Mouse (Mus musculus) stomach, embryonic 14.5 days (tissue): ENCODE data around the gene Tmem246. TPM values are rescaled to one million over a fixed set of nuclear protein-coding genes. Genes with fewer than 3 reads are reported as not detected.
A peak's percentile ranks its signal among the peaks of the same experiment; 100 is the strongest.
"Not testable (repeated sequence)": the region's sequence is repeated elsewhere in the genome, so short reads cannot be mapped to it uniquely, and the experiment has no call there.

Source experiments
- ATAC-seq: fragments of 200-750 bp; cut with Nextera tagmentation; 2 replicates; pipeline ENCODE4 v1.8.0; 2017; ENCODE audit warnings: low read depth, moderate TSS enrichment; ENCODE audit not compliant: insufficient number of reproducible peaks, insufficient read depth, low FRiP score
- H3K27ac ChIP-seq: fragments of 300-500 bp; sonication (generic); 2 replicates; pipeline ENCODE4 v1.5.1; 2014; ENCODE audit warnings: mild to moderate bottlenecking, low read length, moderate library complexity, mixed read lengths
- H3K27me3 ChIP-seq: fragments of 300-500 bp; sonication (generic); 2 replicates; pipeline ENCODE4 v1.6.1; 2014; ENCODE audit warnings: low read length, control low read depth, mixed read lengths; ENCODE audit not compliant: control insufficient read depth, insufficient read depth
- H3K36me3 ChIP-seq: fragments of 300-500 bp; sonication (generic); 2 replicates; pipeline ENCODE4 v1.6.1; 2014; ENCODE audit warnings: mild to moderate bottlenecking, control low read depth, low read length, moderate library complexity, mixed read lengths; ENCODE audit not compliant: control insufficient read depth, insufficient read depth
- H3K4me1 ChIP-seq: fragments of 300-500 bp; sonication (generic); 2 replicates; pipeline ENCODE4 v1.6.1; 2014; ENCODE audit warnings: low read length, control low read depth, mixed read lengths; ENCODE audit not compliant: control insufficient read depth, insufficient read depth
- H3K4me2 ChIP-seq: fragments of 300-500 bp; sonication (generic); replicated peaks from 2 replicates; pipeline ENCODE4 v1.6.1; 2014; ENCODE audit warnings: low read depth, low read length, control low read depth
- H3K4me3 ChIP-seq: fragments of 300-500 bp; sonication (generic); 2 replicates; pipeline ENCODE4 v1.5.1; 2014; ENCODE audit warnings: low read depth, low read length, control low read depth
- H3K9ac ChIP-seq: fragments of 300-500 bp; sonication (generic); replicated peaks from 2 replicates; pipeline ENCODE4 v1.6.1; 2014; ENCODE audit warnings: low read depth, mild to moderate bottlenecking, control low read depth, low read length, moderate library complexity, mixed read lengths
- H3K9me3 ChIP-seq: fragments of 300-500 bp; sonication (generic); 2 replicates; pipeline ENCODE4 v1.6.1; 2016; ENCODE audit warnings: low read depth, low read length, control low read depth; ENCODE audit not compliant: control insufficient read depth
- WGBS: fragments of 180-500 bp; shearing (Covaris S2); extraction: QIAGEN DNeasy Blood & Tissue Kit; methylation state at CpG from one replicate; pipeline ENCODE4 v1.1.7; 2014; 5-methylcytosine and 5-hydroxymethylcytosine counted together
- polyA plus RNA-seq: library from polyadenylated mRNA; unstranded; fragments of >200 nt; fragmentation: Nextera tagmentation; extraction: Ambion mirVana; gene quantifications from 2 replicates; pipeline ENCODE4 v1.2.1, GENCODE M21; 2014

Tmem246 gene
- polyA plus RNA-seq, 1 experiment from 2014 or later, result 30.1 TPM

GRCm38 (mm10) chr4:49623916-49624315 lies 26.2 kb upstream of the Tmem246 start:
- no peak overlapping the region for H3K4me3 ChIP-seq
- no peak overlapping the region for H3K9ac ChIP-seq
- no peaks in the 10 kb centered on the region for H3K9me3 ChIP-seq
- 79% methylated on average over 4 of the region's 4 CpGs for WGBS
- no peaks in the 10 kb centered on the region for H3K36me3 ChIP-seq
- H3K27me3 ChIP-seq, result no peaks in the 10 kb centered on the region
- H3K4me2 ChIP-seq, result no peak overlapping the region
- ATAC-seq, result no peak
- H3K27ac ChIP-seq, result no peak overlapping the region
- H3K4me1 ChIP-seq, result no peaks in the 10 kb centered on the region

GRCm38 (mm10) chr4:49622272-49622671 lies 24.6 kb upstream of the Tmem246 start:
- no peaks in the 10 kb centered on the region for H3K36me3 ChIP-seq
- H3K4me1 ChIP-seq, result no peaks in the 10 kb centered on the region
- 50% methylated on average over 2 of the region's 2 CpGs for WGBS
- H3K4me3 ChIP-seq, result no peak overlapping the region
- H3K9ac ChIP-seq, result no peak overlapping the region
- H3K4me2 ChIP-seq, result no peak overlapping the region
- no peaks in the 10 kb centered on the region for H3K9me3 ChIP-seq
- H3K27me3 ChIP-seq, result no peaks in the 10 kb centered on the region
- ATAC-seq, result peak; percentile 79; the same call in 1 of the 2 replicates
- H3K27ac ChIP-seq, result no peak overlapping the region

GRCm38 (mm10) chr4:49619861-49620260 lies 22.2 kb upstream of the Tmem246 start:
- H3K4me3 ChIP-seq, ATAC-seq, H3K4me1 ChIP-seq, H3K27me3 ChIP-seq, H3K9me3 ChIP-seq, H3K9ac ChIP-seq, H3K36me3 ChIP-seq, H3K27ac ChIP-seq, H3K4me2 ChIP-seq: not testable (repeated sequence)
- 92% methylated on average over 7 of the region's 7 CpGs for whole genome bisulfite sequencing

GRCm38 (mm10) chr4:49616924-49617323 lies 19.2 kb upstream of the Tmem246 start:
- no peak for ATAC-seq
- Histone ChIP-seq H3K4me1 (no peaks in the 10 kb centered on the region), H3K27me3 (no peaks in the 10 kb centered on the region), H3K4me2 (no peak overlapping the region), H3K9ac (no peak overlapping the region), H3K27ac (no peak overlapping the region), H3K9me3 (no peaks in the 10 kb centered on the region), H3K36me3 (no peaks in the 10 kb centered on the region), H3K4me3 (no peak overlapping the region)
- WGBS, result 93% methylated on average over 10 of the region's 10 CpGs

GRCm38 (mm10) chr4:49605459-49605858 lies 7.8 kb upstream of the Tmem246 start:
- no peaks in the 10 kb centered on the region for H3K36me3 ChIP-seq
- 92% methylated on average over 1 of the region's 1 CpGs for WGBS
- no peaks in the 10 kb centered on the region for H3K27me3 ChIP-seq
- H3K4me1 ChIP-seq, result no peaks in the 10 kb centered on the region
- no peaks in the 10 kb centered on the region for H3K9me3 ChIP-seq
- no peak overlapping the region for H3K27ac ChIP-seq
- no peak overlapping the region for H3K9ac ChIP-seq
- H3K4me3 ChIP-seq, result no peak overlapping the region
- no peak overlapping the region for H3K4me2 ChIP-seq
- no peak for ATAC-seq

GRCm38 (mm10) chr4:49604616-49605015 lies 6.9 kb upstream of the Tmem246 start:
- 84% methylated on average over 5 of the region's 5 CpGs for WGBS
- no peaks in the 10 kb centered on the region for H3K36me3 ChIP-seq
- no peak overlapping the region for H3K27ac ChIP-seq
- H3K4me1 ChIP-seq, result no peaks in the 10 kb centered on the region
- H3K27me3 ChIP-seq, result no peaks in the 10 kb centered on the region
- no peak for ATAC-seq
- no peak overlapping the region for H3K4me2 ChIP-seq
- no peaks in the 10 kb centered on the region for H3K9me3 ChIP-seq
- H3K4me3 ChIP-seq, result no peak overlapping the region
- no peak overlapping the region for H3K9ac ChIP-seq

- no peak for ATAC-seq
- Histone ChIP-seq H3K4me3 (no peak overlapping the region), H3K9ac (no peak overlapping the region), H3K36me3 (no peaks in the 10 kb centered on the region), H3K9me3 (no peaks in the 10 kb centered on the region), H3K4me1 (no peaks in the 10 kb centered on the region), H3K27ac (no peak overlapping the region), H3K27me3 (no peaks in the 10 kb centered on the region), H3K4me2 (no peak overlapping the region)
- 65% methylated on average over 1 of the region's 1 CpGs for WGBS
These were observed 6.4 kb upstream of the Tmem246 start for GRCm38 (mm10) chr4:49604016-49604546.

- H3K4me3 ChIP-seq, result no peak overlapping the region
- no peaks in the 10 kb centered on the region for H3K36me3 ChIP-seq
- H3K4me1 ChIP-seq, result no peaks in the 10 kb centered on the region
- H3K27ac ChIP-seq, result no peak overlapping the region
- H3K9ac ChIP-seq, result no peak overlapping the region
- H3K9me3 ChIP-seq, result no peaks in the 10 kb centered on the region
- ATAC-seq, result no peak
- no peaks in the 10 kb centered on the region for H3K27me3 ChIP-seq
- H3K4me2 ChIP-seq, result no peak overlapping the region
- WGBS, result 78% methylated on average over 2 of the region's 2 CpGs
These were observed 5.5 kb upstream of the Tmem246 start for GRCm38 (mm10) chr4:49603161-49603560.

GRCm38 (mm10) chr4:49596846-49597182 lies 862 bp downstream of the Tmem246 start:
- Histone ChIP-seq H3K4me2 (peak overlapping the region; percentile 72), H3K9me3 (no peaks in the 10 kb centered on the region), H3K36me3 (no peaks in the 10 kb centered on the region), H3K27ac (peak overlapping the region; percentile 12; the same call in 1 of the 2 replicates), H3K4me3 (peak overlapping the region; percentile 60), H3K4me1 (no peaks in the 10 kb centered on the region), H3K9ac (peak overlapping the region; percentile 39), H3K27me3 (no peaks in the 10 kb centered on the region)
- ATAC-seq, result no peak
- 2% methylated on average over 20 of the region's 20 CpGs for WGBS
